Mouse (Mus musculus): ENCODE results near the gene Hapln4.

DNA sequence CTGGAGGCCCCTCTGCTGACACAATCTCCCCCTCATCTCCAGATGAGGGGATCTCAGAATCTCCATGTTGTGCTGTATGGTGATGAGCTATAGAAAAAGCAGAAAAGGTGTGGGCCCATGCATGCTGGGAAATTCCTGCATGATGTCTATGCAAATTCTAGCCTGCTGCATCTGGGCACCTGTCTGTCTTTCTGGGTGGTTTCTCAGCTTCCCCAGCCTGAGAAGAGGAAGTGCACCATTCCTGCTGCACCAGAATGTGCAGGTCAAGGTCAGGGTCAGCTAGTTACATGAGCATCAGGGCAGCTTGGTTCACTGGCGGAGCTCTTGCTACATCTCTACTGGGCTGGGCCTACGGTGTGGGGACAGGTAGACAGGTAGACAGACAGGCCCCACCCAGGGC lies 27.2 kb downstream of the Hapln4 start:
- TF ChIP-seq CTCF (IDR thresholded peaks at IDR 0.05; ENCODE audit: low read depth) (no peak), EP300 (IDR thresholded peaks at IDR 0.05; ENCODE audit: low read depth) (no peak)

Data from liver, postnatal 0 days (tissue).